Mouse (Mus musculus) small intestine, adult 2 months (tissue): Measurements from ENCODE around the gene Adgrg3.

Source experiments
- CTCF ChIP-seq: fragments of 200-500 bp; IDR thresholded peaks from 2 replicates; pipeline ENCODE4 v1.5.1; 2012; ENCODE audit warnings: low read depth, mild to moderate bottlenecking, control low read depth, inconsistent platforms, low read length, moderate library complexity, mixed read lengths; ENCODE audit not compliant: insufficient replicate concordance, insufficient read length; ENCODE audit errors: extremely low read depth
- POLR2A ChIP-seq: fragments of 200-500 bp; IDR thresholded peaks from 2 replicates; pipeline ENCODE4 v1.6.1; 2012; ENCODE audit warnings: low read depth, mild to moderate bottlenecking, control low read depth, inconsistent platforms, low read length, moderate library complexity

- no peak for TF ChIP-seq CTCF
- no peak for TF ChIP-seq POLR2A
These were observed 32.5 kb upstream of the Adgrg3 start for GRCm38 (mm10) chr8:94985023-94985422.
